Mouse (Mus musculus): ENCODE measurements around the gene Casp14.
A peak's percentile ranks its signal among the peaks of the same experiment; 100 is the strongest.
"Not testable (repeated sequence)": the region's sequence is repeated elsewhere in the genome, so short reads cannot be mapped to it uniquely, and the experiment has no call there.

Casp14 gene

DNA sequence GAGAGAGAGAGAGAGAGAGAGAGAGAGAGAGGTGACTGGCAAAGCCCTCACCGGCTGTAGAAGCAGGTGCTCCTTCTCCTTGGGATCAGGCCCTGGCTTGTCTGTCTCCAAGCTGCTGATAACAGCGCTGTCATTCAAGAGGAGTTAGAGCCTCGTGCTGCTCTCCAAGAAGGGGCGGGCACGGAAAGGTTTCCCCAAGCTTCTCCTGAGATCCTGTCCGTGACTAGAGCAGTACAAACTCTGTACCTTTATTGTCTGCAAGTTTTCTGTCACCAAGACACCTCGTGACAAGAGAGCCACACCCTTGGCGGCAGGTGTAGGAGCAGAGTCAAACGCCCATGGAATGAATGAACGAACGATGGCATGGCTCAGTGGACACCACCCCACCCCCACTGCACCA lies at the start of gene Casp14:
Gene Casp14, minus strand, starts transcription at position 239 of the 400 bp plus-strand sequence.
- DNase-seq, result no peak

DNA sequence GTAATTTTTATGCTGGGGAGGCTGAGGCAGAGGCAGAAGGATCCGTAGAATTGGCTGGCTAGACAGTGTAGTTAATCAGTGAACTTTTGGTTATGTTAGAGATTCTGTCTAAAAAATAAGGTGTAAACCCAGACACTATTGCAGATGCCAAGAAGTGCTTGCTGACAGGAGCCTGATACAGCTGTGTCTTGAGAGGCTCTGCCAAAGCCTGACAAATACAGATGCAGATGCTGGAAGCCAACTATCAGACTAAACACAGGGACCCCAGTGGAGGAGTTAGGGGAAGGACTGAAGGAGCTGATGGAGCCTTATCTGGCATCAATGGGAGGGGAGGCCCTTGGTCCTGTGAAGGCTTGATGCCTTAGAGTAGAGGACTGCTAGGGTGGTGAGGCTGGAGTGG lies 47.5 kb upstream of the Casp14 start:
- no peak for DNase-seq

DNA sequence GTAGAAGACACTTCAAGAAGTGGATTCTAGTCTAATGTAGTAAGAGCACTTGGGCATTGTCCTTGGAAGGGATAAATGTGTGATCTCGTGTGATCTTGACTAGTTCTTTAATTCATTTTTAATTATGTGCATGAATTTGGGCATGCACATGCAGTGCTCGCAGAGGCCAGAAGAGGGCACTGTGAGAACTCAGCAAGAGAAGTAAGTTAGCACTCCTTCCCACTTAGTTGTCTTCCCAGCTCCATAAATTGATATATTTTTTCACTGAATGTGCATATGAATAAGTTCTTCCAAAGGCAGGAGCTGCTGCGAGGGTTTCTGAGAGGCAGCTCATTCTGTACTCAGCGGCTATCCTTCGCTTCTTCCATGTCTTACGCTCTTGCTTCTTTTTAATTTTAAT lies 37.9 kb upstream of the Casp14 start:
- DNase-seq, result peak; percentile 82 to 88

DNA sequence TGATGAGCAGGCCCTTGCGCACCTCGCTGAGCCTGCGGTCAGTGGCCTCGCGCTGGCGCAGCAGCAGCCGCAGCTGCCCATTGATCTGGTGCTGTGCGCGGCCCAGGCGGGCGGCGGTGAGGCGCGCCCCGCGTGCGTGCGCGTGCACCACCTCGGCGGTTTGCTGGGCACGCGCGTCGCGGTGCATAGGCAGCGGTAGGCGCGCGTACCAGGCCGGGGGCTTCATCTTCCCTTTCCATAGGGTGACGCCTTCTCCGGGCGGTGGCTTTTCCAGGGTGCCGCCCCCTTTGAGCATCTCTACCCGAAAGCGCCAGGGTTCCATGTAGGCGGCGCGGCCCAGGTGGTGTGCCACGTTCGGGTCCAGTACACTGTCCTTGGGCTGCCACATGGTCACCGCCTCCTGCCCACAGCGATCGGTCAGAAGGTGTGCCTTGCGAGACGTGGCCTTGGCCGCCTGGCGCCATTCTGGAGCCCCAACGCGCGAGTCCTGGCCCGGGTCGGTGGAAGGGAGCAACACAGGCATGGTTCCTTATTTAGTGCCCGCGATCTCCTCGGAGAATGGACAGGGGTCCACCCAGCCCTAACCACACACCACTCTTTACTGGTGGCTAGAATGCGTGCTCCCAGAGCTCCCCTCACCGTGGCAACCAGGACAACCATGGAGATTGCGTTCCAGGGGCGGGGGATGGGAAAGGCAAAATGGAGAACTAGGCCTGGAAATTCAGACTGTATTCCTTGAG lies 34.5 kb upstream of the Casp14 start, which contains the start of gene Ccdc105:
Gene Ccdc105, minus strand, starts transcription at position 614 of the 740 bp plus-strand sequence.
- peak; percentile 84 to 89 for DNase-seq

DNA sequence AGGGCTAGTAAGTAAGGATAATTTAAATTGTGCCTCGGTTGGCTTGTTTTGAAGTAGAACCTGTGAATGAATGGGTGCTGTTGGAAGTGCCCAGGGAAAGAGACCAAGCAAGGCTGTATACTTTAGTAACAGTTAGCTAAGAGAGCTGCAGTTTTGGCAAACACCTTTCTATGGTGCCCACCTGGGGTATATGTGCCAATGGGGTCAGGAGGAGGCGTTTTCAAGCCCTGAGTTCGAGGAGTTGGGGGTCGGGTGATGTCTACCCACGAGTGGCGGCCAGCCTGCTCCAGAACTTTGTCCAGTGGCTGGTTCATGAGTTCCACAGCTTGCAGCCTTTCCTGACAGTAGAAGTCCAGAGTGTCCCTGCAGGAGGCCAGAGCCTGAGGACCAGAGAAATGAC lies 30.9 kb upstream of the Casp14 start:
- DNase-seq, result no peak

DNA sequence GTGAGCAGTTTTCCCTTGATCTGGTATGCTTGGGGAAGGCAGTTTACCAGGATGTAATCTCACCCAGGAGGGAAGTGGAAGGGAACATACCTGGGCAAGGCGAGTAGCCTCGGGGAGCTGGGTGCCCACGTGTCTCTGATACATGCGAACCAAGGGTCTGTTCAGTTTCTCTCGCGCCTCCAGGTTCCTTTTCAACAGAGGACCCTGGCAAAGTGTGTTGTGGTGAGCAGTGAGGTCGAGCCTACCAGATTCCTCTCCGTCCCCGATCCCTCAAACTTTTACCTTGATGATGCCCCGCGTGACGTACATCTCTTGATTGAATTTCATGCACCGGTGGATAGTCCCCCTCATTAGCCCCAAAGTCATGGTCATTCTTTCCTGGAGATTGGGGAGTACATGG lies 30.1 kb upstream of the Casp14 start:
- DNase-seq, result no peak

DNA sequence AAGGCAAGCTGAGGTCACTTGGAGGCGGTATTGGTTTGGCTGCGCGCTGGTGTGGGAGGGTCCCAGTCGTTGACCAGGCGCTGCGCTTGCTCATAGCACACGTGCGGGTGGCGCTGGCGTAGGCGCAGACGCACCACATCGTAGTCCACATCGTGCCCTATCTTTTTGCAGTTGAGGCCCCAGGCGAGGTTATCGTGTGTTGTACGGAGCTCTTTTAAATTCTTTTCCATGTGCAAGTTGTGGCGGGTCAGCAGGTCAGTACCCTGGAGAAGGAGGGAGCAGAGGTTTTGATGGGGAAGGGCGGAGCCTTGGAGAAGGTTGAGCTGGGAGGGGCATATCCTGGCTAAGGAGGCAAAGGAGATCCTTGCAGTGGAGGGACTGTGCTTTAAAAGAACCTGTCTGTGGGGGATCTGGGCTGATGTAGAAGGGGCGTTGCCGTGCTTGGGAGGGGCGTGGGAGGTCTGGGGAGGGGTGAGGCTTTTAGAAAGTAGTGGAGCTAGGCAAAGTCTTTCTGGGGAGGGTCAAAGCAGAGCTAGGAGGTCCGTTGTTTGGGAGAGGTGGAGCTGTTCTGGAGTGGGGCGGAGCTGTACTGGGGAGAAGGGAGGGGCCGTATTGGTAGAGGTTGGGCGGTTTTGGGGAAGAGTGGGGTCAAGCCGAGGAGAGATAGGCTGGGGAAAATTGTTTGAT lies 29.1 kb upstream of the Casp14 start:
- peak; percentile 35 to 51 for DNase-seq

DNA sequence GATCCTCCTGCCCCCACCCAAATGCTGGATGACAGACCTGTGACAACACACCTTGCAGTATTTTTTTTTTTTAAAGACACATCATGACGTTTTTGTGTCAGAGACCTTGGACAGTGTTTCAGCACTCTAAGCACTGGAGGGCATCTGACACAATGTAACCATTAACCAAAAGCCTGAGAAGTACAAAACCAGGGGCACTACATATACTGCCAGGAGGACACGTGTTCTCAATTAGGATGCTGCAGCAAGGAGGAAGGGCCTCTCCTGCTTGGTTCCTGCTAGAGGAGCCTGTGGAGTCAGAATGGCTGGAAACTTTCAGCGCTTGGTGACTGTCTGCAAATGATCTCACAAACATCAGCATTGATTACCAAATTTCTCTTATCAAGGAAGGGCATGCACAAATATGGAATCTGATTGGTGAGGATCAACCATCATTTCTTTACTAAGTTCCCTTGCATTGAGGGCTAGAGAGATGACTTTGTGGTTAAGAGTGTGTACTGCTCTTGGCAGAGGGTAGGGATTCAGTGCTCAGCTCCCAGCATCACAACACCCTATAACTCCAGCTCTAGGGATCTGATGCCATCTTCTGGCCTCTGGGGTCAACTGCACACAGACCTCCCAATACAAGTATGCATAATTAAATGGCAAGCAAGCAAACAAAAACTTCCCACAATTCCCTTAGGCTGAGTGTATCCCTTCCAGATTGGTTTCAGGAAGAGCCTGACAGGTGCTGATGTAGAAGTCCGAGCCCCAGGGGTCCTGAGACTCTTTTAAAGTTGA lies 27.5 kb upstream of the Casp14 start:
- DNase-seq, result no peak

DNA sequence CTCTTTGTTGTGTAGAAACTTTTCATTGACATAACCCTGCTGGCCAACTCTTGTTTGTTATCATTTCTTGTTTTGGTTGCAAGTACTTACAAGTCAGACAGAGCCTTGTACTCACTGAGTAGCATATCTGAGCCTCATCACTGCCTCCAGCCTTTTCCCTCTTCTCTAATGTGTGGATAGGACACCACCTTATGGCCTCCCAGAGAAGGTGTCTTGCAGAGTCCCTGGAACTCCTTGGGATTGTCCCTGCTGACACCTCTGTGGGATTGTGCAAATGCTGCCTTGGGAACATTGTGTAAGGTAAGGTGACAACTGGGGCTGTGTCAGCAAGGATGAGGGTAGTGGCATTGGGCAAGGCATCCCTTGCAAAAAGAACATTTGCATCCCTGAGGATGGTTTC lies 25.6 kb upstream of the Casp14 start:
- no peak for DNase-seq

DNA sequence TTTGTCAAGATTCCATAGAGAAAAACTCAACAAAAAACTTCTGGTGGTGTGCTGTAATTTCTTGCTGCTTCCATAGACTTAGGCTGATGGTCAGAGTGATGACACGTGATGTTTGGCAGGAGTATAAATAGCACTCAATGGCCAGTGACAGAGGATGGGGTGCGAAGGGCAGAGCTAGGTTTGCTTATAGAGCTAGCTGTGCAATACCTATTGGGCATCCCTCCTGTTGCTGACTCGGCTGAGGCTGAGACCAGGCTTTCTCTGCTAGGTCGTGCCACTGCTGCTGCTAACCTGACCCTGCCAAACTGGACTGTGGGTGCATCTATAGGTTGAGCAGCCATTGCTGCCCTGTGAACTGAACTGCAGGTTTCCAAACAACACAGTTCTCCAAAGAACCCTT lies 21.7 kb upstream of the Casp14 start:
- no peak for DNase-seq

DNA sequence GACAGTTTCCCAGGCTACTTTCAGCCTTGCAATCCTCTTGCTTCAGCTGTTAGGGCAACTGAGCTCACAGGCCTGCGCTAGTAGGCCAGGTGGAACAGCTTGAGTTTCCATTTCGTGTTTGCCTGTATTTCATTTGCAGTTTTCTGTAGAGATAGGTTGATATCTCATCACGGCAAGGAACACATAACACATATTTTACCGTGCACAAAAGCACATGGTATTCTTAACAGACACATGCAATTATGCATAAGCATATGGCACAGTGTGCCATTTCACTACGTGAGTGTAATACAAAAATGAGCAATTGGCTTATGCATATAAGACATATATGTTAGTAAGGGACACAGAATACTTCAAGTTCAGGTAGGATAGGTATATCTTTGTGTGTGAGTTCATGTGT lies 9.8 kb upstream of the Casp14 start:
- DNase-seq, result no peak

DNA sequence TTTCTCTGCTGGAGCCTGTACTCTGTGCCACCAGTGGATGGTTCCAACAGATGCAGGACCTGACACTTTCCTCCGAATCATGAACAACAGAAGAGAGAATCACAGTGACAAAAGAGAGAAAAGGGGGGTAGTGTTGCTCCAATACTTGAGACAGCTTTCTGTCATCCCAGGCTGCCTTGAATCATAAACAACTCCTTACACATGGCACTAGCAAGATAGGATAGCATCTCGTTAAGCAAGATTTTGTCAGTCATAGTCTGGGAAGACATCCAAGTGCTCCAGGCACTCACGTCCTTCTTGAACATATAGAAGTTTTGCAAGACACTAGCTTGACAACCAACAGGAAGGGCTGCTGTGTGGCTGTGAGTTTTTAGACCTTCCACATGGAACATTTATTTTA lies 8.9 kb upstream of the Casp14 start:
- DNase-seq, result no peak

DNA sequence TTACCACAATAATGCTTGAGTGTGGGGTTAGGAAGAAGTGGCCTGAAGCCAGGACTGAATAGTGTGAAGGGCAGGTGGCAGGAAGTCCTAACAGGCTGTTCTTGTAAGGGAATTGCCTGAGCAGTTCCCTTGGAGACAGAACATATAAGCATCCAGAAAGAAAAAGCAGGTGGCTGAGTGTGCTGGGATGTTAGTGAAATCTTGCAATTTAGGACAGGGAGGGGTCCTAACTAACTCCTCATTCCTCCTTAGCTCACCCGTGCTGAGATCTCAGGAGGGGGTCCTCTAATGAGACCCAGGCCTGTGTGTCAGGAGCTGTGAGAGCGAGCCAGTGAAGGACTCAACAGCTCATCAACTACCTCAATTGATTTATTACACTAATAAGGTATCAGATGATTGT lies 5.3 kb upstream of the Casp14 start:
- no peak for DNase-seq

DNA sequence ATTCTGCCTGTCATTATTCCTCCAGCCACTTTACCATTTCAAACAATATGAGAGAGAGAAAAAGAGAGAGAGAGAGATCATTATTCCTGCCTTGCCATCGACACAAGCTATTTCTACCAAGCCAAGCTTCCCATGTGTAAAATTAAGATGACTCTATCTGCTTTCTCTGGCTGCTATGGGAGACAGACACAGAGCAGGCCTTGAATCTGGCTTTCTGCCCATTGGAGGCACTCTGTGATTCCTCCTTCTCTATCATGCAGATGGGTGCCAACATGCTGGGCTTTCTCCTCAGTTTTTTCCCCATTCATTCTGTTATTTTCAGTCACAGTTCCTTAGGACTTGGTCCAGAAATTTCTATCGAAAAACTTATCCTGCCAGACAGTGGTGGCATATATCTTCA lies 4.6 kb upstream of the Casp14 start:
- peak; percentile 12 to 52 for DNase-seq

DNA sequence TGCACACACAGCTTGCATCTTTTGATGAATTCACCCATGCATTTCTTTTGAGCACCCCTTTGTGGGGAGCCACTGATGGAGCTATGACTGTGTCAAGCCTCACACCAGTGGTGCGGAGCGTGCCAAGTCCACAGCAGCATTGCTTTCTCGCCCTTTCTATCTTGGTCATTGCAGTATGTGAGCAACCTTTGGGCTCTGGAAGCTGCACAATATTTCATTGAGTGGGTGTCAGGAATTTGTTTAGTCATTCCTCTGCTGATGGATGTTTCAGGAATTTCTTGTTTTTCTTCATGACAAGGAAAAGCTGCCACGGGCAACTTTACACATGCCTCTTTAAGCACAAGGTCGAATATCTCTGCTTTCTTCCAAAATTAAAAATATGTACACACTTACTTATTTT lies 3.9 kb upstream of the Casp14 start:
- DNase-seq, result no peak

DNA sequence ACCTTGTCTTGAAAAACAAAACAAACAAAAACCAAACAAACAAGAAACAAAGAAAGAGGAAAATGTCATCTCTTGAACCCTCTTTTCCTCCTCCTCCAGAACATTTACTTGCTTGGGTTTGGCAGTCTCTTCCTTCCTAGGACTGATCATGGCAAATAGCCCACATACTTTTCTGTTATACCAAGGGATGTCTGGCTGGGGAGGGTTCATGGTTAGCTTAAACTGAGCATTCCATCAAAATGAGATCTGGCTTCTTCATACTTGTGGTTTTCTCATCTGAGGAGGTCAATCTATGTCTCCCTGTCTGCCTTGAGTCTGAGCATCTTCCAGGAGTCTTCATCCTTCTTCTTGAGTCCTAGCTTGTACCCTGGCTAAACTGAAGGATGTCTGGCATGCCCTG lies 1.9 kb downstream of the Casp14 start:
- DNase-seq, result no peak

DNA sequence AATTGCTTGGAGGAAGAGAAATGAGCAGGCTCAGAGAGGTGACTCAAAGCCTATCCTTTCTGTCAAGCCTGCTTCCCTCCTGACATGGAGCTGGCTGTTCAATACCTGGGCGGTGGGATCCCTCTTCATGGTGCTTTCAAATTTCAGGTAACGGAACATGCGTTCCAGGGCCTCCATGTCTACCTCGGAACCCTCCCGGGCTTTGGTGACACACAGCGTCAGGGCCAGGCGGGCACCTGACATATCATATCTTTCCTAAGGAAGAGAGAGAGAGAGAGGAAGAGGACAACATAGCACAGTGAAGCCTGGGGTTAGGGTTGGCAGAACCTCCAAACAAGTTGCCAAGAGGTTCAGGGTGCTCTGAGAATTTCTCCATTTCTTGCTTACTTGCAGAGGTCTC lies 2.9 kb downstream of the Casp14 start:
- no peak for DNase-seq

DNA sequence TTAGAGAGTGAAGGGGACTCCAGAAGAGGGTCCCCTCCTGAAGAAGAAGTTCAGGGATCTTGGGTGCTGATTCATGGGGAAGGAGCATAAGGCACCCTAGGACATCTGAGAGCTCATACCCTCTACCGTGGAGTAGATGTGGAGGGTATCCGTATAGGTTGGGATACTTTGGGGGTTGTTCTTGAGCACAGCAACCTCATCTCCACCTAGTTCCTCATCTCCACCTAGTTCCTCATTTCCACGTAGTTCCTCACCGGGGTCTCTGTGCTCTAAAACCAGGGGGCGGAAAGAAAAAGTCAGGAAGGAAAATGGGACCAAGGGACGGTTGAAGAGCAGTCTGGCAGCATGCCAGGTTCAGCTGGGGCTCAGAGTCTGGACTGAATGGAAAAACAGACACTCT lies 4.0 kb downstream of the Casp14 start:
- no peak for DNase-seq

DNA sequence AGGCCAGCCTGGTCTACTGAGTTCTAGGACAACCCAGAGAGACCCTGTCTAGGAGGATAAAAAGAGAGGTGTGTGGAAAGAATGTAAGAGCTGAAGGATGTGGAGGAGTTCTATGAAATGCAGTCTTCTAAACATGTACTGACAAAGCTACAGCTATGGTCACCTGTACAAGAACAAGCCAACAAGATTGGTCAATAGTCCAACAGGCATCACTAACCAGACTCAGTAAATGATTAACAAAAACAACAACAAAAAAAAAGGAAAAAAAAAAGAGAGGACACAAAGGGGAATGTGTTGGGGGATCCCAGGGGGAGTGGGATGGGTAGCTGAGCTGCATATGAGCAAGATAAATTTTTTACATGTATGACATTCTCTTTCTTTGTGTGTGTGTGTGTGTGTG lies 7.4 kb downstream of the Casp14 start:
- DNase-seq, result no peak

DNA sequence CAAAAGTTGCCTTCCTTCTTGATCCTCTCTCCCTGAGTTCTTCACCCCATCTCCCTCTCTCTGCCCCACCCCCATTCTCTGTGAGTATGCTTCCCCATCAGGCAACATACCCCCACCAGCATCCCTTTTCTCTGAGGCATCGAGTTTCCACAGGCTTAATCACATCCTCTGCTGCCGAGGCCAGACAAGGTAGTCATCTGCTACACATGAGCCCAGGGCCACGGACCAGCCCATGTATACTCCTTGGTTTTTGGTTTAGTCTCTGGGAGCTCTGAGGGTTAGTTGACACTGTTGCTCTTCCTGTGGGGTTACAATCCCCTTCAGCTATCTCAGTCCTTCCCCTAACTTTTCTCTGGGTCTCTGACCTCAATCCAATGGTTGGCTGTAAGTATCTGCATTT lies 17.2 kb downstream of the Casp14 start:
- no peak for DNase-seq

DNA sequence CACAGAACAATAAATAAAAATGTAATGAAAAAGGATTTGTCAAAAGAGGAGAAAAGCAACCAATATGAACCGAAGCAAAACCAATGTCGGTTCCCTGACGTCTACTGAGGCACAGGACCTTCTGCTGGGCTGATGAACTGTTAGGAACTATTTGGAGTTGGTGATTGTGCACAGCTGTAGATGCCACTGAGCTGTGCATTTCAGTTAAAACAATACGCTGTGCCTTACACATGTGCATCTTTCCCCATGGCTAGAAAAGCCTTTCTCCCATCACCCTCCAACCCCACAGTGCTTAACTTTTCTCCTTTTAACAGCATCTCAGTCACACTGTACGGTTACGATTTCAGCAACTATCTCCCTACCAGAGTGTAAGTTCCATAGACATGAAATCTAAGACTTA lies 28.1 kb downstream of the Casp14 start:
- no peak for DNase-seq

DNA sequence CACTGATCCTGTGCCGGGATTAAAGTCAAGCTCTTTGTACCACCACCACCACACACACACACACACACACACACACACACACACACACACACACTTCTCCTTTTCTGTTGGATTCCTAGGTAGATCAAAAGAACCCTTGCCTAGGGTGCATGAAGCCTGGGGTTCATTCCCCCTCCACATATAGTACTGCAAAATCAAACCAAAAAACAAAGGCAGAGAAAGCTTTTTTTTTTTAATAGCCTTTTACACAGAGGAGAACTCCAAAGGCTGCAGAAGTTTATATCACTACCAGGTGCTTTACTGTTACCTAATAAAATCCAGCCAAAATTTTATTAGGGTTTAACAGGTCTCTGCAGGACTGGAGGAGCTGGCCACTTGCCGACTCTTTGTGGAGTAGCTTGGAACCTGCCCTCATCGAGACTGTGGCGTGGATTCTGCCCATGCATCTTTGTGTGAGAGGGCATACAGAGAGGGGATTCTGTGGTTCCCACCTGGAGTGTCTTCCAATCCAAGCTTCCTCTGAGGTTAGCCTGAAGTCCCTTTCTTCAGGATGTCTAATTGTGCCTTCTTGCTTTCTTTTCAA lies 31.0 kb downstream of the Casp14 start:
- peak in 1 of 2 experiments; percentile 10 for DNase-seq

DNA sequence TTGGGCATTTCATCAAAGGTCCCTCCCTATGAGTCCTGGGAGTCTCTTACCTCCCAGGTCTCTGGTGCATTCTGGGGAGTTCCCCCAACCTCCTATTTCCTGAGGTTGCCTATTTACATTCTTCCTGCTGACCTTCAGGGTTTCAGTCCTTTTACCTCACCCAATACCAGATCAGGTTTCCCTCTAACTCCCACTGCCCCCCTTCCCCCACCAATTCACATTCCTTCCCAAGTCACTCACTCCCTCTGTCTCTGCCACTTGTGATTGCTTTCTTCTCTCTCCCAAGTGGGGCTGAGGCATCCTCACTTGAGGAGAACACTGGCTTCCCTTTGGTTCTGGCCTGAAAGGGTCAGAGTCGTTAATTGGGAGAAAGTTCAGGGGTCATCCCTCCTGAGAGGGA lies 48.0 kb downstream of the Casp14 start:
- not testable (repeated sequence) for DNase-seq

Data from cerebellum, postnatal 25 days (tissue).